Mouse (Mus musculus) erythroblast, embryonic 14.5 days (primary cell): ENCODE data around the gene Atg10.

Experiments used
- GATA1 ChIP-seq: IDR thresholded peaks from 2 replicates; pipeline ENCODE4 v1.6.1; 2012; ENCODE audit warnings: low read length, inconsistent platforms, mixed read lengths
- TAL1 ChIP-seq: IDR thresholded peaks from 3 replicates; pipeline ENCODE4 v1.6.1; 2012; ENCODE audit warnings: low read length, inconsistent platforms, mixed read lengths

DNA sequence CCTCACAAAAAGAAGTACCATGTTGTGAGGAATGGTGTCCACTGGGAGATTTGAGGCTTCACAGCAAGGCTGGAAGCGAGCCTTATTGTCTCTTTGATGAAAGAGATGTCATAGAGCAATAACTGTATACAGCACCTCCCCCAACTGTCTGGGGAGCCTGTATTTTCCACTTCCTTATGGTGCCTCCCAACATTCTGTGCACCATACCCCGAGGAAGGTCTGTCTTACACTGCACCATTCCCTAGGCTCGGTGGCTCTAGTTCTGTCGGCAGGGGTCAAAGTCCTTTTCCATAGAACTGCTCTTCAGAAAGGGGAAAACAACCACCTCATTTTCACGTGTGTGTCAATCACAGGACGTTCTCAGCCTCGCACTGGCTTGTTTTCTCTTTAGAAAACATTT, 69.1 kb downstream of the Atg10 start:
- TF ChIP-seq GATA1 (no peak), TAL1 (no peak)
